Mouse (Mus musculus): ENCODE data around the gene Olfr1239.

Gene Olfr1239

DNA sequence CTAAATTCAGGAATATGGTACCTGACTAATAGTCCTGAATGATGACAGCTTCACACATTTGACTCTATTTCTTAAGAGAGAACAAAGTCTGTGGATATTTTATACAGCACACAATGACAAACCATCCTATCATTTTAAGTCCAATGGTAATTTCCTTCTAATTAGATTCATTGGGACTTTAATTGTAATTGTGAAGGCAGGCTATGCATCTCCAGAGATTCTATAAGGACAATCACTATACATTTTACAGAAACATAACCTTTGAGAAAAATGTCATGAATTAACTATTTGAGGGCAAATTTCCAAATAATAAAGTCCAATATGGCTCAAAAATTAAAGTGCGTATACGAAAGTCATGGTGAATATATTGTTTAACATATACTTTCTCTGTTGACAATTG is at the start of gene Olfr1239:
Gene Olfr1239, minus strand, starts transcription at position 101 of the 400 bp plus-strand sequence.
- no peak for DNase-seq

DNA sequence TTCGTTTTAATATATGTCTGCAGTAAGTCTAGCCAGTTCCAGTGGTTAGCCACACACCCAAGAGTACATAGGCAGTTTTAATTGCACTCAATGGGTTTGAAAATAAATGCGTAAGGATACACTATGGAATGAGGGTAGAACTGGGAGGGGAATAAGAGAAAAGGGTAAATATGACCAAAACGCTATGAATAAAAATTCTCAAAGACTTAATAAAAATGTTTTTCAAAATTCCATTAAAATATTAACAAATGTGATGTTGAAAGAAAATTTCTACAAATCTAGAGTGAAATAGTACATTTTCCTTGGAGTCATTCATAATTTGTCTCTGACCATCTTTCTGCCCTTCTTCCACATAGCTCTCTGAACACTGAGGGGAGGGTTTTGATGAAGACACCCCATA is 22.7 kb upstream of the Olfr1239 start, which contains the start of gene Olfr1240:
Gene Olfr1240, minus strand, starts transcription at position 101 of the 400 bp plus-strand sequence.
- no peak for DNase-seq

DNA sequence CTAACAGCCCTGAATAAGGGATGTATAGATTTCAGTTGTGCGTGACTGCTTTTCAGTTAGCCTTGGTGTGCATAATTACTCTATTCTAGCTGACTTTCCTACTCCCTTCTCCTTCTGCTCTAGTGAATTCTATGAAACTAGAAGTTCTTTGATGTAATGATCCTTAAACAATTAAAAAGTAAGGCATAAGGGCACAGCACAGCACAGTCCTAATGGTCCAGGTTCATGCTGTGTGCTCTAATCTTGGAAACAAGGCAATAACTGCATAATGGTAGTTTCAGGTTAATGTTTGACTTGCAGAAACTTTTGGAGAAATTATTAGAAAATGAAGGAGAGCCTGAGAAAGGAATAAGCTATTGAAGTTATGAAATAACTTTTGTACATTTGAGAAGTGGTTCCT is 5.7 kb downstream of the Olfr1239 start:
- DNase-seq: no peak

DNA sequence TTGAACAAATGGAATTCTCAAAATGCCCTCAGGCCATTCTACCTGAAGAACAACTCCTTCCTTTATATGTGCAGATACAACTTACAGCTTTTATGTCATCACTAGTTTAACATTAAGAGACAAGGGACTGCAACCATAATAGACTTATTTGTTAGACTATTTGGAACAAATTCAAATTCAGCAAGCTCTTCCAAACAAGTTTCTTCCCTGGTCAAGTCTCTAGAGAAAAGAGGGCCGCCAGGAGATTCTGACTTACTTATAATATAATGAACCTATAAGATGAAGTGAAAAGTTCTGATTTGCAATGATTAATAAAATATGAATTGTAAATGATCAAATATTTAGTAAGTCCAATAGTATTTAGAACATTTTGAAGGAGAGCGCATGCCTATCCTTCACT is 10.6 kb downstream of the Olfr1239 start, which contains the start of gene Olfr1238:
Gene Olfr1238, minus strand, starts transcription at position 101 of the 400 bp plus-strand sequence.
- no peak for DNase-seq

DNA sequence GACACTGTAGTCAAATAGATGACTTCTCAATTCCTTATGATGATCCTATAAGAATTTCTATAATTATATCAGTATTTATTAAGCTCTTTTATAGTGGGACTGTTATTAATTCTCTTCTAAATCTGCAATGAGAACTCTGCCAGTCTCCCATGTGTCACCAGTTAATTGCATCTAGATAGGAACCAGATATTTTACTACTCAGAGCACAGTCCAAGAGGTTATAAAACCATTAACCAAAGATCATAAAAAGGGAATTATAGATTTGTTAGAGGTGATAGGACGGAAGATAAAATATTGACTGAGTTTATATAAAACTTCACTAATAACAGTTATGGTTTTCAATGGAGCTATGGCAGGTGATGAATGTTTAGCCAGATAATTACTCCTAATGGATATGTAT is 19.3 kb downstream of the Olfr1239 start:
- no peak for DNase-seq

All from cerebellum, postnatal 14 days (tissue).